Mouse (Mus musculus) heart, postnatal 0 days (tissue): ENCODE data around the gene Rbfox3. TPM values are rescaled to one million over a fixed set of nuclear protein-coding genes. Genes with fewer than 3 reads are reported as not detected.
A peak's percentile ranks its signal among the peaks of the same experiment; 100 is the strongest.

Experiments used
- ATAC-seq: fragments of 200-750 bp; cut with Nextera tagmentation; 2 replicates; pipeline ENCODE4 v1.8.0; 2017; ENCODE audit warnings: low read depth, moderate number of reproducible peaks, moderate library complexity; ENCODE audit not compliant: insufficient read depth
- DNase-seq: peaks from one replicate; pipeline ENCODE4 v3.0.0-alpha.2; 2016; ENCODE audit warnings: low spot score
- H3K27ac ChIP-seq: fragments of 300-500 bp; sonication (generic); 2 replicates; pipeline ENCODE4 v1.5.1; 2014; ENCODE audit warnings: low read depth, mild to moderate bottlenecking
- H3K27me3 ChIP-seq: fragments of 300-500 bp; sonication (generic); 2 replicates; pipeline ENCODE4 v1.6.1; 2014; ENCODE audit warnings: low read length, mixed read lengths; ENCODE audit not compliant: control insufficient read depth, insufficient read depth
- H3K36me3 ChIP-seq: fragments of 300-500 bp; sonication (generic); replicated peaks from 2 replicates; pipeline ENCODE4 v1.6.1; 2014; ENCODE audit warnings: low read length, mixed read lengths; ENCODE audit not compliant: control insufficient read depth, insufficient read depth
- H3K4me1 ChIP-seq: fragments of 300-500 bp; sonication (generic); 2 replicates; pipeline ENCODE4 v1.6.1; 2014; ENCODE audit warnings: antibody characterized with exemption; ENCODE audit not compliant: control insufficient read depth, insufficient read depth
- H3K4me2 ChIP-seq: fragments of 300-500 bp; sonication (generic); 2 replicates; pipeline ENCODE4 v1.6.1; 2014; ENCODE audit warnings: low read depth, mild to moderate bottlenecking, low read length, moderate library complexity
- H3K4me3 ChIP-seq: fragments of 300-500 bp; sonication (generic); 2 replicates; pipeline ENCODE4 v1.5.1; 2014; ENCODE audit warnings: low read depth, low read length
- H3K9ac ChIP-seq: fragments of 300-500 bp; sonication (generic); replicated peaks from 2 replicates; pipeline ENCODE4 v1.6.1; 2014; ENCODE audit warnings: low read depth, low read length, mixed read lengths
- H3K9me3 ChIP-seq: fragments of 300-500 bp; sonication (generic); replicated peaks from 2 replicates; pipeline ENCODE4 v1.6.1; 2016; ENCODE audit warnings: low read length; ENCODE audit not compliant: control insufficient read depth
- CTCF ChIP-seq: IDR thresholded peaks from 2 replicates; pipeline ENCODE4 v1.5.1; 2016; ENCODE audit warnings: antibody characterized with exemption, control low read depth, low read depth
- EP300 ChIP-seq: IDR thresholded peaks from 2 replicates; pipeline ENCODE4 v1.6.1; 2016; ENCODE audit warnings: antibody characterized with exemption, low read depth
- WGBS: fragments of 180-500 bp; shearing (Covaris S2); extraction: QIAGEN DNeasy Blood & Tissue Kit; methylation state at CpG from one replicate; pipeline ENCODE4 v1.1.7; 2014; 5-methylcytosine and 5-hydroxymethylcytosine counted together
- polyA plus RNA-seq: library from polyadenylated mRNA; unstranded; fragments of >200 nt; fragmentation: Nextera tagmentation; extraction: Ambion mirVana; gene quantifications from 2 replicates; pipeline ENCODE4 v1.2.1, GENCODE M21; 2015
- total RNA-seq: library from RNA; depleted of rRNA; stranded (reverse); fragments of >200 nt; gene quantifications from 2 replicates; pipeline ENCODE4 v1.2.3, GENCODE M21; 2014; ENCODE audit warnings: low replicate concordance

The Rbfox3 gene
- total and polyA plus RNA-seq, 2 experiments from 2014 or later = 0.08 to 1.2 TPM

DNA sequence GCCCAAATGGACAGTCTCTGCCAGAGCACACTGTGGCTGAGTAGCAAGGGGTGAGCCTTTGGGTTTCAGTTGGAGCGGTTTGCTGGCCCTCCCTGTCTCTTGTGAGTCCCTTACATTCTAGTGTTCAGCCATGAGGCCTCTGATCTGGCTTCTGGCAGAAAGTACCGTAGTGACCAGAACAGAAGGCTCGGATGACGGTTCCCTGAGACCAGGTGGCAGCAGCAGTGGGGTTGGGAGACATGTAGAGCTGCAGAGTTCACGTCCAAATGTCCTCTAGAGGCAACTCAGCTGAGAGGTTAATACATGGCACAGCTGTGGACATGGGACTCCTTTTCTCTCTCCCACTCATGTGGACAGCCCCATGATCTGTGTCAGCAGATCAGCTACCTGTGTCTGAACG, 404.3 kb downstream of the Rbfox3 start:
- ATAC-seq = no peak
- no peak for TF ChIP-seq CTCF
- no peak for TF ChIP-seq EP300
- peaks cover 49% of the 10 kb centered on the region for H3K27me3 ChIP-seq
- DNase-seq = no peak
- no peak overlapping the region for H3K27ac ChIP-seq
- peaks cover 10% of the 10 kb centered on the region; the same call in 1 of the 2 replicates for H3K4me1 ChIP-seq
- no peak overlapping the region for H3K4me2 ChIP-seq
- H3K9ac ChIP-seq = no peak overlapping the region
- no peaks in the 10 kb centered on the region for H3K36me3 ChIP-seq
- WGBS = 81% methylated on average over 6 of the region's 6 CpGs
- H3K9me3 ChIP-seq = no peaks in the 10 kb centered on the region
- no peak overlapping the region for H3K4me3 ChIP-seq

DNA sequence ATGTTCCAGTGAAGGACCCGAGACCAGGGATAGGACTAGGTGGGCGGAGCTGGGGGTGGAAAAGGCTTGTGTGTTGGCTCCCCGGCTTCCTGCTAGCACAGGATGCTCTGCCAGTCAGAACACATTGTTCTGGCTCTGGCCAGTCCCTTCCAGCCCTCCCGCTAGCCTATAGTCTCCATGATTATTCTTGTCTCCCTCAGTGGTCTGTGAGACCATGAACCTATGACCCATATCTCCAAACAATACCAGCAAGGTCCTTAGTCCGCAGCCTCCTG, 407.3 kb downstream of the Rbfox3 start:
- 52% methylated on average over 5 of the region's 5 CpGs for WGBS
- peaks cover 39% of the 10 kb centered on the region for H3K27me3 ChIP-seq

GRCm38 (mm10) chr11:118503418-118504179, 407.8 kb downstream of the Rbfox3 start:
- no peaks in the 10 kb centered on the region for H3K36me3 ChIP-seq
- peak overlapping the region; percentile 1; the same call in 1 of the 2 replicates for H3K4me2 ChIP-seq

More for the DNA sequence above, 407.3 kb downstream of the Rbfox3 start:
- Histone ChIP-seq H3K4me2 (no peak overlapping the region), H3K9ac (no peak overlapping the region), H3K9me3 (no peaks in the 10 kb centered on the region), H3K36me3 (no peaks in the 10 kb centered on the region), H3K4me3 (no peak overlapping the region), H3K27ac (no peak overlapping the region), H3K4me1 (peaks cover 5% of the 10 kb centered on the region; the same call in 1 of the 2 replicates)
- ATAC-seq (no peak), DNase-seq (no peak)
- TF ChIP-seq CTCF (no peak), EP300 (no peak)

DNA sequence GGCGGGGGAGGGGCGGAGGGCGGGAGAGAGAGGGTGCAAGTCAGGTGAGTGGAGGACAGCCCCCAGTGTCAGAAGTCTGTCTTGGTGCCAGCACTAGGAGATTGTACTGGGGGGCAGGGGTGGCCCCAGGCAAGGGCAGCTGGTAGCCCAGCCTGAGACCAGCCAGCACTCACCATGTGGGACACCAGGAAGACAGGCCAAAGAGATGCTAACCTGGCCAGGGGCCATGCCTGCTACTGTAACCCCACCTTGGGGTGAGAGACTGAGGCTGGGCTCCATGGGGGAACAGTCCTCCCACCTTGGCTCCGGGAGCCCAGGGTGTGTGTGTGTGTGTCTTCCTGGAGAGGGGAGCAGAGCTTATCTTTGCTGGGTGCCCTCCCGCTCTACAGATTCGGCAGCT, 408.4 kb downstream of the Rbfox3 start:
- Histone ChIP-seq H3K9ac (no peak overlapping the region), H3K4me1 (peaks cover 5% of the 10 kb centered on the region; the same call in 1 of the 2 replicates), H3K36me3 (no peaks in the 10 kb centered on the region), H3K4me3 (no peak overlapping the region), H3K27ac (no peak overlapping the region), H3K4me2 (no peak overlapping the region), H3K9me3 (no peaks in the 10 kb centered on the region), H3K27me3 (peaks cover 39% of the 10 kb centered on the region)
- no peak for TF ChIP-seq CTCF
- TF ChIP-seq EP300 = no peak
- DNase-seq (no peak), ATAC-seq (no peak)
- WGBS = 37% methylated on average over 6 of the region's 6 CpGs

More at GRCm38 (mm10) chr11:118503418-118504179, 407.8 kb downstream of the Rbfox3 start:
- no peak for TF ChIP-seq EP300
- TF ChIP-seq CTCF = no peak
- WGBS = 16% methylated on average over 34 of the region's 34 CpGs
- Histone ChIP-seq H3K27ac (no peak overlapping the region), H3K4me3 (no peak overlapping the region), H3K9me3 (no peaks in the 10 kb centered on the region), H3K9ac (no peak overlapping the region), H3K4me1 (peaks cover 5% of the 10 kb centered on the region; the same call in 1 of the 2 replicates), H3K27me3 (peaks cover 39% of the 10 kb centered on the region)
- ATAC-seq (no peak; the same call in 1 of the 2 replicates), DNase-seq (no peak)

DNA sequence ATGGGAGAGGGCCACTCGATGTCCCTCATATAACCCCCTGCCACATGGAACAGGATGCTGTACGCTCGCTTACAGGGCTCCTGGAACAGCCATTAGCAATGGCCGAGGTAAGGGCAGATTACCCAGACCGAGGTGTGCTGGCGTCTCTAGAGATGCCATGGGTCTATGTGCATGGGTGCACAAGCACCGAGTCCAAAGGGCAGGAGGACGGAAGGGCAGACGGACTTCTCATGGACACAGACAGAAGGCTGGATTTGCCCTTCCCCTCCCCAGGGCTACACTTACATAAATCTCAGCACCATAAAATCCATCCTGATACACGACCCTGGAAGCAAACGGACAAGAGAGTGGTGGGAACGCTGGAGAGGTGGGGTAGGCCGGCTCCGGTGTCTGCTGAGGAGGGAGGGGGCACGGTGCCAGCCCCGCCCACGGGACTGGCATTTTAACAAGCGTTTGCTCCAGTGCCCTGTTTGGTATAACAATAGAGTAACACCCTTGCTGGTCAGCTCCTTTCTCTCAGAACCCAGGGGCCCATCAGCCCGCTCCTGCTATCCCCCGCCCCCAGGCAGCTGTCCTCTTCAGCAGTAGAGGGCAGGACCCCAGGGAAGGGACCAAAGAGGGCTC, 415.2 kb downstream of the Rbfox3 start:
- Histone ChIP-seq H3K9ac (no peak overlapping the region), H3K9me3 (no peaks in the 10 kb centered on the region), H3K36me3 (no peaks in the 10 kb centered on the region), H3K4me2 (no peak overlapping the region), H3K4me1 (0 out of 2 replicates have a peak, but pooled peaks cover 3% of the 10 kb centered on the region), H3K4me3 (no peak overlapping the region), H3K27ac (no peak overlapping the region), H3K27me3 (peaks cover 5% of the 10 kb centered on the region; the same call in 1 of the 2 replicates)
- DNase-seq (no peak), ATAC-seq (no peak)
- 62% methylated on average over 20 of the region's 20 CpGs for WGBS
- TF ChIP-seq EP300 = no peak
- no peak for TF ChIP-seq CTCF
